Mouse (Mus musculus): ENCODE results near the gene Zfp53. TPM values are rescaled to one million over a fixed set of nuclear protein-coding genes. Genes with fewer than 3 reads are reported as not detected.

Gene Zfp53
- total RNA-seq, 2 experiments from 2014 or later: 6.9 to 7.5 TPM

- DNase-seq (ENCODE audit: low spot score in 2 of 2): no peak
These were observed 28.4 kb downstream of the Zfp53 start for GRCm38 (mm10) chr17:21517130-21517671.

- DNase-seq (ENCODE audit: low spot score in 2 of 2): no peak
These were observed 37.5 kb downstream of the Zfp53 start for GRCm38 (mm10) chr17:21526270-21526669.

GRCm38 (mm10) chr17:21530645-21531330, 42.0 kb downstream of the Zfp53 start:
- DNase-seq (ENCODE audit: low spot score in 2 of 2): no peak

- no peak for DNase-seq (ENCODE audit: low spot score in 2 of 2)
These were observed 42.8 kb downstream of the Zfp53 start for GRCm38 (mm10) chr17:21531621-21532020.

- DNase-seq (ENCODE audit: low spot score in 2 of 2): peak; percentile 39 to 57
These were observed 43.5 kb downstream of the Zfp53 start for GRCm38 (mm10) chr17:21532101-21532951.

GRCm38 (mm10) chr17:21533961-21534360, 45.2 kb downstream of the Zfp53 start:
- DNase-seq (ENCODE audit: low spot score in 2 of 2): no peak

GRCm38 (mm10) chr17:21534460-21535095, 45.8 kb downstream of the Zfp53 start:
- no peak for DNase-seq (ENCODE audit: low spot score in 2 of 2)

- DNase-seq (ENCODE audit: low spot score in 2 of 2): peak; percentile 35 to 41
These were observed 46.6 kb downstream of the Zfp53 start, which contains the start of gene Zfp52 for GRCm38 (mm10) chr17:21535096-21536001. Gene Zfp52 (plus strand): TSS chr17:21535539.

GRCm38 (mm10) chr17:21536096-21536495, 47.3 kb downstream of the Zfp53 start:
- no peak for DNase-seq (ENCODE audit: low spot score in 2 of 2)

- no peak for DNase-seq (ENCODE audit: low spot score in 2 of 2)
These were observed 47.9 kb downstream of the Zfp53 start for GRCm38 (mm10) chr17:21536676-21537075.

GRCm38 (mm10) chr17:21557831-21558230, 69.0 kb downstream of the Zfp53 start:
- no peak for DNase-seq (ENCODE audit: low spot score in 2 of 2)

Other genes starting within 250 kb of the Zfp53 start
- gene Vmn1r235, start 232.6 kb upstream of the Zfp53 start, total RNA-seq (2021): not detected
- not detected for gene Vmn1r236, start 206.1 kb upstream of the Zfp53 start, total RNA-seq (2021)
- gene Vmn1r237, start 177.1 kb upstream of the Zfp53 start, total RNA-seq (2021): not detected
- gene Zfp677, start 105.2 kb upstream of the Zfp53 start, total RNA-seq (2021): 1 to 10 TPM; 5.0 to 5.2 TPM
- gene Zfp54, start 65.8 kb upstream of the Zfp53 start, total RNA-seq (2021): 1 to 10 TPM; 2.7 to 3.0 TPM
- 10 to 100 TPM in 1 of 2 experiments, 1 to 10 TPM in 1; 8.8 to 10.2 TPM for gene Zfp51, start 38.6 kb upstream of the Zfp53 start, total RNA-seq (2021)
- 10 to 100 TPM; 28.1 to 30.6 TPM for gene Zfp52, start 46.5 kb downstream of the Zfp53 start, total RNA-seq (2021)
- gene Zfp948, start 78.0 kb downstream of the Zfp53 start, total RNA-seq (2021): 10 to 100 TPM; 13.7 to 15.5 TPM
- 1 to 10 TPM; 6.5 to 7.3 TPM for gene Zfp983, start 161.6 kb downstream of the Zfp53 start, total RNA-seq (2021)
- 1 to 10 TPM; 4.1 to 5.8 TPM for gene Gm10226, start 202.9 kb downstream of the Zfp53 start, total RNA-seq (2021)
- gene Zfp760, start 218.7 kb downstream of the Zfp53 start, total RNA-seq (2021): 10 to 100 TPM; 10.5 to 10.8 TPM
- 10 to 100 TPM; 10.9 to 13.4 TPM for gene Zfp229, start 241.8 kb downstream of the Zfp53 start, total RNA-seq (2021)